Mouse (Mus musculus): ENCODE data around the gene Slc16a2.
"Not testable (repeated sequence)": the region's sequence is repeated elsewhere in the genome, so short reads cannot be mapped to it uniquely, and the experiment has no call there.

GRCm38 (mm10) chrX:103664445-103664844 is 157.3 kb downstream of the Slc16a2 start:
- TF ChIP-seq CTCF (IDR thresholded peaks at IDR 0.05; ENCODE audit: borderline replicate concordance, extremely low read depth, insufficient read depth, insufficient read length); POLR2A (IDR thresholded peaks at IDR 0.05; ENCODE audit: borderline replicate concordance, extremely low read depth, insufficient read depth, insufficient read length, poor library complexity, severe bottlenecking): not testable (repeated sequence)

Measured in brain, embryonic 14.5 days (tissue).